Mouse (Mus musculus): Measurements from ENCODE around the gene Klhl26. TPM values are rescaled to one million over a fixed set of nuclear protein-coding genes. Genes with fewer than 3 reads are reported as not detected.
"Not testable (repeated sequence)": the region's sequence is repeated elsewhere in the genome, so short reads cannot be mapped to it uniquely, and the experiment has no call there.

The Klhl26 gene
- polyA plus RNA-seq (2015; fragmentation: Nextera tagmentation; extraction: Ambion mirVana): 33.3 and 35.0 TPM in 2 replicates

DNA sequence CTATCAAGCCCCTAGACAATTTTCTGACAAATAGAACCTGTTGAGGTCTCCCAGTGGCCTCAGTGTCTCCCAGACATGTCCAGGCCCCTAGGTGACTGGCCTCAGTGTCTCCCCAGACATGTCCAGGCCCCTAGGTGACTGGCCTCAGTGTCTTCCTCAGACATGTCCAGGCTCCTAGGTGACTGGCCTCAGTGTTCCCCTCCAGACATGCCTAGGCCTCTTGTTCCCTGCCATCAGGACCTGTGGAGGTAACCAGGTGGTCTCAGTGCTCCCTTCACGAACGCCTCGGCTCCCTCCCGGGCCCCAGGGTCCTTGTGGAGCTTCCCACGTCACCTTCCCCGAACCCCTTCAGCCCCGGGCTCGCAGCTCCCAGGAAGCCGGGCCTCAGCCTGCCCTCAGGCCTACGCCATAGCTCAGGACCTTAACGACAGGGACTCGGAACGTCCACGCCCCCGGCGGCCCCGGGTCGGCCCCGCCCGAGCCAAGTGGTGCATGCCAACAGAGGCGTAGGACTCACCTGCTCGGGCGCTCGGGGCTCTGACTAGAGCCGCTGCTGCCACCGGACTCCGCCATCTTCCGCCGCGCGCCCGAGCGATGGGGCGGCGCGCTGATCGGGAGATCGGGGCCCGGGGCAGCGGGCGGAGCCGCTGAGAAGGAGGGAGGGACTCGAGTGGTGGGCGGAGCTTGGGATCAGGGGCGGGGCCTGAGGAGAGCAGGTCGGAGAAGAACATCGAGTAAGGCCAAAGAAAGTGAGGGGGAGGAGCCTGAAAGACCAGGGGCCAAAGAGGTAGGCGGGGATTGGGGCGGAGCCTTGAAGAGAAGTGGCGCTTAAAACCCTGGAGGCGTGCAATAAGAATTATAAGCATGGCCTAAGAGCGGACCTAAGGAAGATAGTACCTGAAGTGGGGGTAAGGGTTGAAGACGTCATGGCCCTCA, at the start of gene Klhl26:
TSS of gene Klhl26 (minus strand) at position 636 of the 936 bp plus-strand sequence.
- H3K9ac ChIP-seq (replicated peaks): peak within 1 kb of the TSS; percentile 81
- H3K4me3 ChIP-seq (replicated peaks): peak within 1 kb of the TSS; percentile 65
- peaks cover 29% of the 10 kb centered on the region for H3K4me1 ChIP-seq
- peak; percentile 93 for ATAC-seq (ENCODE audit: low FRiP score)
- H3K9me3 ChIP-seq (replicated peaks): no peaks in the 10 kb centered on the region
- under 1% methylated on average over 53 of the region's 53 CpGs for WGBS
- peaks cover 7% of the 10 kb centered on the region for H3K27me3 ChIP-seq (replicated peaks)
- peak within 1 kb of the TSS; percentile 81 for H3K4me2 ChIP-seq
- 0 out of 2 replicates have a peak within 1 kb of the TSS, but pooled peaks have one; percentile 42 for H3K27ac ChIP-seq (replicated peaks)
- H3K36me3 ChIP-seq: 0 out of 2 replicates have a peak, but pooled peaks cover 3% of the 10 kb centered on the region

DNA sequence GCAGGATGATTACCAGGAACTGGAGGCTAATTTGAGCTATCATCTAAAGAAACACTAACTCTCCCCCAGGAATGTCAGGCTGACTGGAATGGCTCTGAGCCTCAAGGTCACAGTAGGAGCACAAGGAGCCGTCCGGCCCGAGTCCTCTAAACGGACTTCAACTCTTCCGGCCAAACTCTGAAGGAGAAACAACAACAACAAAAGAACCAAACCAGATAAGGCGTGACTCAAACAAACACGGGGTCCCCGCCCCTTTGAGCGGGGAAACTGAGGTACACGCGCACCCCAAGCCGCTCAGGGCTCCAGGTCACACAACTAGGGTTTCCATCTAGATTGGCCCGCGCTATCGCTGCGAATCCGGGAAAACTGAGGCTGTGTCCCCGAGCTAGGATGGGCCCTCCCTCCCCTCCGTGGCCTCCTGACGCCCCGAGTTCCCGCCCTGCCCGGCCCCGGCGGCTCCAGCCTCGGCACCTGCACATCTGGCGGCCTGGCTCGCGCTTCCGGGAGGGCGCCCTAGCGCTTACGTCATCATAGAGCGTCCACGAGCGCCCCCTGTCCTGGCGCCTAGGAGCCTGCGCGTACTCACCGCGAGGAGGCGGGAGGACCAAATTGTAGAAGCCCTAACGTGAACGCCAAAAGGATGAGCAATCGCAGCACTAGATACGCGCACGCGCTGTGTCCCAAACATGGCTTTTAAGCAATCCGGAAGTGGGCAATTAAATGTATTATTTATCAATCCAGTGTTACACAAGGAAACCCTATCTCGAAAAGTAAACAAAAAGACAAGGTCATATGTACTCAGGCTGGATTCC, 46.0 kb upstream of the Klhl26 start:
- ATAC-seq (ENCODE audit: low FRiP score): peak; percentile 86
- Histone ChIP-seq H3K4me1 (peaks cover 28% of the 10 kb centered on the region), H3K36me3 (peaks cover 15% of the 10 kb centered on the region), H3K27ac (replicated peaks) (peak overlapping the region; percentile 90), H3K27me3 (replicated peaks) (no peaks in the 10 kb centered on the region), H3K4me3 (replicated peaks) (peak overlapping the region; percentile 72), H3K4me2 (peak overlapping the region; percentile 65), H3K9ac (replicated peaks) (peak overlapping the region; percentile 61), H3K9me3 (replicated peaks) (no peaks in the 10 kb centered on the region)
- under 1% methylated on average over 48 of the region's 51 CpGs for WGBS

DNA sequence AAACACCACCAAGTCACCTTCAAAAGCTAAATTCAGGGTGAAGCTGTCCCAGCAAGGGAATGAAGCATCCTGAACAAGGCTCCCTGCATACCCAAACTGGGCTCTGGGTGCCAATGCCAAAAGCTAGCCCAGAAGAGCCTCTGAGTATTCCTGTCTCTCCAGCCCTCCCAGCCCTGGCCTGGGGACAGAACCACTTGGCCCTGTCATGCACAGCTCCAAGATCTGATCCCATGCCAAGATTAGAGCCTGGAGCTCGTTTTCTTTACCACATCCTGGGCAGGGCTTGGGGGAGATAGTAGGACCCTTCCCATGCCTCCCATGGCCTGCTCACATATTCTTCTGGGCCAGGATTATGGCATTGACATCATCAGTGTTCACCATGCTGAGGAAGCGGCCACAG, 42.8 kb upstream of the Klhl26 start:
- no peaks in the 10 kb centered on the region for H3K27me3 ChIP-seq (replicated peaks)
- no peaks in the 10 kb centered on the region for H3K9me3 ChIP-seq (replicated peaks)
- ATAC-seq (ENCODE audit: low FRiP score): no peak
- peaks cover 17% of the 10 kb centered on the region for H3K4me1 ChIP-seq
- no peak overlapping the region for H3K4me3 ChIP-seq (replicated peaks)
- no peak overlapping the region for H3K27ac ChIP-seq (replicated peaks)
- H3K9ac ChIP-seq (replicated peaks): no peak overlapping the region
- WGBS: 71% methylated on average over 2 of the region's 2 CpGs
- H3K36me3 ChIP-seq: peaks cover 25% of the 10 kb centered on the region
- H3K4me2 ChIP-seq: no peak overlapping the region

DNA sequence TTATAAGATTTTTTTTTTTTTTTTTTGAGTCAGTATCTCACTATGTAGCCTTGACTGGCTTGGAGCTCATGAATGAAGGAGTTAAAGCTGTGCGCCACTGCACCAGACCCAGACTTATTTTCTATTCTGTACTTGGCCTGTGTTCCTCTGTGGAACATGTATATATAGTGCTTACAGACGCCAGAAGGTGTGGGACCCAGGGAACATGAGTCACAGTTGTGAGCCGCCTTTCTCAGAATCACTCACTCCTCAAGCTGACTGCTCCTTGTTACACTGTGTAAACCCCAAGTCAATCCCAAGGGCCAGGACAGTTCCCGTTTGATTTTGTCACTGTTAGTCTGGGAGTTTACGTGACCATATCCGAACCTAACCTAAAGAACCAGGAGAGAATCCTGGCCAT, 42.3 kb upstream of the Klhl26 start:
- H3K9me3 ChIP-seq (replicated peaks): no peaks in the 10 kb centered on the region
- H3K4me2 ChIP-seq: no peak overlapping the region
- no peaks in the 10 kb centered on the region for H3K27me3 ChIP-seq (replicated peaks)
- ATAC-seq (ENCODE audit: low FRiP score): no peak
- H3K36me3 ChIP-seq: peaks cover 30% of the 10 kb centered on the region
- H3K27ac ChIP-seq (replicated peaks): no peak overlapping the region
- H3K4me3 ChIP-seq (replicated peaks): no peak overlapping the region
- no peak overlapping the region for H3K9ac ChIP-seq (replicated peaks)
- peaks cover 17% of the 10 kb centered on the region for H3K4me1 ChIP-seq
- 95% methylated on average over 6 of the region's 6 CpGs for WGBS

DNA sequence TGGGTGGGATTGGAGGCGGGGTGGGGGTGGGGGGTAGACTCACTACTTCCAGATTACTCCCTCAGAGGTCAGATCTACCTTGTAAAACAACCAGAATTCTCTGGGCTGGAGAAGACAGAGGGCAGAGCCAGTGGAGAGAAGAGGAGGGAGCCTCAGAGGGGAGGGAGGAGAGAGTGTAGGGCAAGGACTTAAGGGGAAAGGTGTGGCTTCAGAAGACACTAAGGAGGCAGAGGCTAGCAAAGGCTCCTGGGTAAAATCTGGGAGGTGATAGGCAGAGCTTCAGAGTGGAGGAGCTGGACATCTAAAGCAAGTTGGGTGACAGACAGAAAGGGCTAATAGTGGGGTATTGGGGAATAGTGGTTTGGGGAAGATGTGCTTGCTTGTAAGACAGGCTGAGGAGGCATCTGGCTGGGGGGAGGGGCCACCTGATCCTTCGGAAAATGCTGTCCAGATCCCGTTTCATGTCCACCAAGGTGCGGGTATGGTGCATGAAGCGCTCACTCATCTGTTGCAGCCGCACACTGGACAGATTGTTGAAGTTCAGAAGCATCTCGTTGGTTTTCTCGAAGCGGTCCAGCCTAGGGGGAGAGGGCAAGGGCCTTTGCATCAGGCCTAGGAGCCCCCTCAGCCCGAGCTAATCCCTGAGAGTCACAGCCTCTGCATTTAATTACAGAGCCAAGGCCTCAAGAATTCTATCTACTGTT, 41.3 kb upstream of the Klhl26 start:
- H3K9me3 ChIP-seq (replicated peaks): no peaks in the 10 kb centered on the region
- H3K27ac ChIP-seq (replicated peaks): no peak overlapping the region
- peaks cover 36% of the 10 kb centered on the region for H3K36me3 ChIP-seq
- H3K27me3 ChIP-seq (replicated peaks): no peaks in the 10 kb centered on the region
- H3K4me3 ChIP-seq (replicated peaks): no peak overlapping the region
- no peak overlapping the region for H3K4me2 ChIP-seq
- no peak for ATAC-seq (ENCODE audit: low FRiP score)
- 84% methylated on average over 10 of the region's 10 CpGs for WGBS
- peaks cover 9% of the 10 kb centered on the region for H3K4me1 ChIP-seq
- H3K9ac ChIP-seq (replicated peaks): no peak overlapping the region

DNA sequence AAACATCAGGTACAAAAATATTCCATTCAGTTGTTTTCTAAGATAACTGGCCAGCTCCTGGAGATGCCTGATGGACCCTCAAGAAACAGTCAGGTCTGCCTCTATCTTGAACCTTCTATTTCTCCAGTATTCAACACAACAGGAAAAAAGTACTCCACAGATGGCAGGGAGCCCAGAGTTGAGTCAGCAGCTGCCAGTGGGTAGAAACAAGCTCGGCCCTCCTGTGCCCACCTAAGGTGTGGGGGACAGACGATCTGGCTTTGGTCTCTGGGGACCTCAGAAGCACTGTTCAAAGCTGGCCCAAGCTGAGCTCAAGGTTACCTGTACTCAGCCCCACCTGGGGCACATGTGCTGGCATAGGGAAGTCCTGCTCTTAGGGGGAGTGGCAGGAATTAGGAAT, 36.7 kb upstream of the Klhl26 start:
- H3K27ac ChIP-seq (replicated peaks): no peak overlapping the region
- no peak for ATAC-seq (ENCODE audit: low FRiP score)
- H3K4me3 ChIP-seq (replicated peaks): no peak overlapping the region
- peaks cover 31% of the 10 kb centered on the region for H3K36me3 ChIP-seq
- peaks cover 18% of the 10 kb centered on the region for H3K4me1 ChIP-seq
- no peak overlapping the region for H3K9ac ChIP-seq (replicated peaks)
- whole genome bisulfite sequencing: 61% methylated on average over 2 of the region's 2 CpGs
- no peak overlapping the region for H3K4me2 ChIP-seq
- no peaks in the 10 kb centered on the region for H3K27me3 ChIP-seq (replicated peaks)
- H3K9me3 ChIP-seq (replicated peaks): no peaks in the 10 kb centered on the region

DNA sequence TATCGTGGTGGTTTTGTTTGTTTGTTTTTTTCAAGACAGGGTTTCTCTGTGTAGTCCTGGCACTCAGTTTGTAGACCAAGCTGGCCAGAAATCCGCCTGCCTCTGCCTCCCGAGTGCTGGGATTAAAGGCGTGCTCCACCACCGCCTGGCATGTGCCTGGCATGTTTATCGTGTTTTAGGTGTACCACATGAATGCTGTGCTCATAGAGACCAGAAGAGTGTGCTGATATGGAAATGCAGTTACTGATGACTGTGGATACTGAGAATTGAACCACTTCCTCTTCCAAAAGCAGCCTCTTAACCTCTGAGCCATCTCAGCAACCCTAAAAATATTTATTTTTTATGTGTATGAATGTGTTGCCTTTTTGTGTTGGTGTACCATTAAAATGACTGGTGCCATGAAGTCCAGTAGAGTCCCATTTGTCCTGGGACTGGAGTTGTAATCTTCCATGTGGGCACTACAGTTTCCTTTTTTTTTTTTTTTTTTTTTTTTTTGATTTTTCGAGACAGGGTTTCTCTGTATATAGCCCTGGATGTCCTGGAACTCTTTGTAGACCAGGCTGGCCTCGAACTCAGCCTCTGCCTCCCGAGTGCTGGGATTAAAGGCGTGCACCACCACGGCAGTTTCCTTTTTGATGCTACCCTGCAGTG, 35.6 kb upstream of the Klhl26 start:
- peaks cover 19% of the 10 kb centered on the region for H3K4me1 ChIP-seq
- peaks cover 32% of the 10 kb centered on the region for H3K36me3 ChIP-seq
- no peak overlapping the region for H3K4me3 ChIP-seq (replicated peaks)
- no peaks in the 10 kb centered on the region for H3K9me3 ChIP-seq (replicated peaks)
- no peak overlapping the region for H3K27ac ChIP-seq (replicated peaks)
- no peaks in the 10 kb centered on the region for H3K27me3 ChIP-seq (replicated peaks)
- no peak overlapping the region for H3K4me2 ChIP-seq
- no peak overlapping the region for H3K9ac ChIP-seq (replicated peaks)
- ATAC-seq (ENCODE audit: low FRiP score): no peak
- WGBS: 97% methylated on average over 11 of the region's 11 CpGs

DNA sequence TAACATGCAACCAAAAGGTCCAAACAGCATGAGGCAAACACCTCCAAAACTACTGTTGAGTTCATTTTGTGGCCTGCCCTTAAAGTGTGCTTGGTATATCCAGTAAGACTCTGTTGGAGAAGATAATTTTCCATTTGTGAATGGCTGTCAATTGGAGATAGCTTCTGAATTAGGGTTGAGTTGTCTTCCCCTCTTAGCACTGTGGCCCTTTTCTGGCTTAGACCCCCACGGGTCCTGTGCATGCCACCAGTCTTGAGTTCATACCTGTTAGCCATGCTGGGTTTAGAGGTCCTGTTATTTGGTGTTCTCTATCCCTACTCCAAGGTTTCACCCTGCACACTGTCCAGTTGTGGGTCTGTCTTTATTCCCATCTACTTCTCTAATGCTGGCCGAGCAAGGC, 35.0 kb upstream of the Klhl26 start:
- no peak overlapping the region for H3K4me3 ChIP-seq (replicated peaks)
- peaks cover 36% of the 10 kb centered on the region for H3K36me3 ChIP-seq
- peaks cover 23% of the 10 kb centered on the region for H3K4me1 ChIP-seq
- H3K9ac ChIP-seq (replicated peaks): no peak overlapping the region
- WGBS: 95% methylated on average over 2 of the region's 2 CpGs
- ATAC-seq (ENCODE audit: low FRiP score): no peak
- no peak overlapping the region for H3K27ac ChIP-seq (replicated peaks)
- no peak overlapping the region for H3K4me2 ChIP-seq
- no peaks in the 10 kb centered on the region for H3K9me3 ChIP-seq (replicated peaks)
- H3K27me3 ChIP-seq (replicated peaks): no peaks in the 10 kb centered on the region

DNA sequence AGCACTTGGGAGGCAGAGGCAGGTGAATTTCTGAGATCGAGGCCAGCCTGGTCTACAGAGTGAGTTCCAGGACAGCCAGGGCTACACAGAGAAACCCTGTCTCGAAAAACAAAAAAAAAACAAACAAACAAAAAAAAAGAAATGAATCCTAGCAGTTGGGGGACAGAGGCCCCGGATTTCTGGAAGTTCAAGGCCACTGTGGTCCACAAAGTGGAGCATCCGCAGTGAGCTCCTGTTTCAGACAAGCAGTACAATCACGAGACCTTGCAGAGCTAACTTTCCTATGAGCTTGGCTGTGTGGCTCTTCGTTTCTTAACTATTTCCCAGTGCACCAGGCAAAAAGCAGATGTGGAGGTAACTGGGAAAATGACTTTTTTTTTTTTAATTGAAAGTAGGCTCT, 34.4 kb upstream of the Klhl26 start:
- Histone ChIP-seq H3K27ac (replicated peaks) (peak overlapping the region; percentile 97), H3K4me3 (replicated peaks) (peak overlapping the region; percentile 94), H3K9ac (replicated peaks) (peak overlapping the region; percentile 95), H3K4me1 (peaks cover 23% of the 10 kb centered on the region), H3K36me3 (peaks cover 30% of the 10 kb centered on the region), H3K4me2 (peak overlapping the region; percentile 98)
- WGBS: 83% methylated on average over 6 of the region's 6 CpGs
- ATAC-seq (ENCODE audit: low FRiP score); H3K9me3 ChIP-seq (replicated peaks); H3K27me3 ChIP-seq (replicated peaks): not testable (repeated sequence)

DNA sequence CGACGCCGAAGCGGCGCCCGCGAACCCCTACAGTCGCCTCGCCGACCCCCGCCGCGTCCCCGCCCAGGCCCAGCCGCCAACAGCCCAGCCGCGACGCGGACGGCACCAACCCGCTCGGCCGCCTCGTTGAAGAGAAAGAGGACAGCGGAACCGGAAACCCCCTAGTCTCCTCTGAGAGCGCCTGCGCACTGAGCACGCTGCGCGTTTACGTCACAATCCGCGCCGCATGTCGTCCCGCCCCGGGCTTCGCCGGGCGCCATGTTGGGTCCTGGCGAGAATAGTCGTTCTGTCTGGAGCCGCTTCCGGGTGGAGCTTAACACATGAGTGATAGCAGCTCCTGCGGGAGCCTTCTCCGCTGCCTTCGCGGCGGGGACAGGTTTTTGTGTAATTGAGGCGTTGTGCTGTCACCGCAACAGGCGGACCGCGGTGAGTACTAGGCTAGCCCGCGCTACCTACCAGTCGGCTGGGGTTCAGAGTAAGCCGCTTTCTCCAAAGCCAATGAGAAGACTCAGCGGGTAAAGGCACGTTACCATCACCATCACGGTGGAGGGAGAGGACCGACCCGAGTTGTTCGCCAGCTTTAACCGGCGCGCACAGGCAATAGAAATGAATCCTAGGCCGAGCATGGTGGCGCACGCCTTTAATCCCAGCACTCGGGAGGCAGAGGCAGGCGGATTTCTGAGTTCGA, 33.6 kb upstream of the Klhl26 start, which contains the start of gene Uba52:
TSS of gene Uba52 (minus strand) at position 574 of the 688 bp plus-strand sequence.
- WGBS: 1% methylated on average over 74 of the region's 74 CpGs
- peak; percentile 87 for ATAC-seq (ENCODE audit: low FRiP score)
- Histone ChIP-seq H3K9me3 (replicated peaks) (no peaks in the 10 kb centered on the region), H3K4me3 (replicated peaks) (peak within 1 kb of the TSS; percentile 94), H3K36me3 (peaks cover 30% of the 10 kb centered on the region), H3K9ac (replicated peaks) (peak within 1 kb of the TSS; percentile 95), H3K4me1 (peaks cover 31% of the 10 kb centered on the region), H3K27me3 (replicated peaks) (no peaks in the 10 kb centered on the region), H3K4me2 (peak within 1 kb of the TSS; percentile 98), H3K27ac (replicated peaks) (peak within 1 kb of the TSS; percentile 97)

Data from neural tube, embryonic 15.5 days (tissue).